Mouse (Mus musculus) mouse trophoblast stem cell (cell line): ENCODE measurements around the gene Ndufaf2.

Source experiments
- in situ Hi-C, 2 experiments: fragments of 300-500 bp; cut with MseI, MboI; formaldehyde crosslinking; loops; 2 replicates in 1 of 2; 3 replicates in 1 of 2; pipeline ENCODE4 v1.15.1; 2025

The Ndufaf2 gene

DNA sequence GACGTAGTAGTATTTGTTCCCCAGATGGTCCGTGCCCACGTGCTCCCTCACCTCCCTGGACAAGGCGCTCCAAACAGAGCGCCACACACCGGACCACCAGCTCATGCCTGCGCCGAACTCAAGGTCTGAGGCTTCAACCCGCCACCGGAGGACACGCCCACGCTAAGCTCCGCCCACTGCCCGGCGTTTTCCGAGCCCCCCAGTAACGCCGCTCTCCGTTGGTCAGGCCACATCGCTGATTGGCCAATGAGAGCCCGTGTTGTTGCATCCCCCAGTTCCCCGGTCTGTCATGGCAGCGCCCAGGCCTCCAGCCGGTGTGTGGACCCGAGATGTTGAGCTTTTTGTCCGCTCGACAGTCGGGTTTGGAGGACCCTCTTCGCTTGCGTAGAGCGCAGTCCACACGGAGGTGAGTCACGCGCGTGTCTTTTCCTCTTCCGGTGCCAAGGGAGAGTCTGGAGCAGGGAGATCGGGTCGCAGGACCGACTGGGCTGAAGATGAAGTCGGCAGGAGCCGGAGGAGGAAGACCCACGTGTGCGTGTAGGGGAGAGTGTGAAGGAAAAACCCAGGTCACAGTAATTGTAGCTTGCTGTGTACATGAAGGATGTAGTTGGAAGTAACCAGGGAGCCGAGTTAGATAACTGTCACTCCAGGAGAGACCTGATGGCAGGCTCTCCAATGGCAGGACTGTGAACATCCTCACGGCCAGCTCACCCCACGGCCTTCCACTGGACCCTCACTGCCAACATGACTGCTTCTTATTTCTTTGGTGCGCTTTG is at the start of gene Ndufaf2, which contains the start of gene Ercc8:
Ndufaf2 (minus strand) TSS at position 159 of the 776 bp plus-strand sequence.
Ercc8 (plus strand) TSS at position 267 of the 776 bp plus-strand sequence.
- in situ Hi-C loops, result no loop called here

GRCm38 (mm10) chr13:108208090-108208489 is 49.7 kb upstream of the Ndufaf2 start:
- in situ Hi-C loops, result no loop called here

DNA sequence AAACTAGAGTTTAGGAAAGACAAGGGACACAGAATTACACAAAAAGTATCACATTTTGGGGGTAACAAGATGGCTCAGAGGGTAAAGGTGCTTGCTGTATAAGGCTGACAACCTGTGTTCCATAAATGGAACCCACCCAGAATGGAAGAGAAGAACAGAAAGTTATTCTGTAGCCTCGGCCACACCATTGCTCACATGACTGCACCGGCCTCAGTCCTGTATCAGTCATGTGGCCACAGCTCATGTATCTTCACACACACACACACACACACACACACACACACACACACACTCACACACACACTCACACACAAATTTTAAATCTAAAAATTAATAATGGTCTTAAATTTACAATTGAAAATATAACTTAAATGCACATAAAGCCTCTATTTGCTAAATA is 49.0 kb upstream of the Ndufaf2 start:
- in situ Hi-C loops, result no loop called here

DNA sequence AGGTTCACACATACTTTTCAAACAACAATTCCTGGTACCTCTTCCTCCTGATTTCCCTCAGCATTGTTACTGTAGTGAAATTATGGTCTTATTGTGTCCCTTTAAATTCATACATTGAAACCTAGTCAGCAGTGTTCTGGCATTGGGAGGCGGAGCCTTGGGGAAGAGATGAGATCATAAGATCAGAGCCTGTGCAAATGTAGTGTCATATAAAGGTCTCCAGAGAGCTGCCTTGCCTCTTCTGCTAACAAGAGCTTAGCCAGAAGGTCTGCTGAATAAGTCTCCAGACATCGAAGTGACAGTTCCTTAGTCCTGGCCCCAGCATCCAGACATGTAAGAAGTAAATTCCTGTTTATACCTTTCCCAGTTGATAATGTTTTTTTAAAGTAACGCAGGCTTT is 46.4 kb upstream of the Ndufaf2 start:
- in situ Hi-C loops, result no loop called here

DNA sequence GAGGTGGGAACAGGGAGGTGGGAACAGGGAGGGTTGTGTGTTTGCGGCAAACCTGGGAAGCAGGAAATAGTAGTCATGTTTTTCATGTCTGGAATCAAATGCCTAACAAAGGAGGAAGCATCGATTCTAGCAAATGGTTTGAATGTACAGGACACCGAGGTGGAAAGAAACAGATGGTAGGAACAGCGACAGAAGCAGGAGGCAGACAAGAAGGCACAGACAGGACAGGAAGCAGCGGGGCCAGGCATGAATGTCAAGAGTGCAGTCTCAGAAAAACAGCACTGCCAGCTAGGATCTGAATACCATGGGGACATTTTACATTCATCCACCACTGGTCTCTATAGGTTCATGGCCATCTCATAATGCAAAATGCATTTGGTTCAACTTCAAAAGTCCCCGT is 37.1 kb upstream of the Ndufaf2 start:
- in situ Hi-C loops, result loop anchor here (5.0 to 25.0 kb wide), 2 partner anchors 132 to 1017 kb away; no protein-coding TSS in a partner anchor

DNA sequence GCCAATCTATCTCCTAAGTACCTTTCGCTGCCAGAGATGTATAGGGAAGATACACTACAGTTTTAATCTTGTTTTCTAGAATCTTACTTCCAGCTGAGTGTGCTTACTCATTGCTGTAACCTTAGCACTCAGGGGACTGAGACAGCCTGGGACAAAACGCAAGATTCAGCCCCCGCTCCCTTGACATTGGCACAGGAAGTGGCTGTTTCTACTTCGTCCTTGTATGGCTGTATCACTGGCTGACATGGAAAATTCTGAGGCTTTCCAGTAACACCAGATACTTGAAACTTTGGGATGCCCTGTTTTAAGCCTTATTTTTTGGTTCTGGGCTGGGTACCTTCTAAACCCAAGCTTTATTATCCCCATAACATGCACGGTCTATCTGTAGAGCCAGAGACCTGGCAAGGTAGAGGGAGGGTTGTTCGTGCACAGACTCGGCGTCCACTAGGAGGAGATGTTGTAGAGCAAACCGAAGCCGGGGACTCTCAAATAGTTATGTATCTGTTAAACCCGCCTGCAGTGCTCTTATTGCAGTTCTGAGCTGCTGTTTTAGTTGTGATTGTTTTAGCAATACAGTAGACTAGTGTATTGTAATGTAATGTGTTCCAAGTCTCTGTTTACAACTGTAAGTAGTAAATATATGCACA is 32.8 kb upstream of the Ndufaf2 start:
- in situ Hi-C loops, result loop anchor here (5.0 to 25.0 kb wide), 2 partner anchors 136 to 1021 kb away; no protein-coding TSS in a partner anchor

GRCm38 (mm10) chr13:108187994-108188393 is 29.6 kb upstream of the Ndufaf2 start:
- in situ Hi-C loops, result loop anchor here (25.0 kb wide), 1 partner anchor 1024 kb away; no protein-coding TSS in a partner anchor

DNA sequence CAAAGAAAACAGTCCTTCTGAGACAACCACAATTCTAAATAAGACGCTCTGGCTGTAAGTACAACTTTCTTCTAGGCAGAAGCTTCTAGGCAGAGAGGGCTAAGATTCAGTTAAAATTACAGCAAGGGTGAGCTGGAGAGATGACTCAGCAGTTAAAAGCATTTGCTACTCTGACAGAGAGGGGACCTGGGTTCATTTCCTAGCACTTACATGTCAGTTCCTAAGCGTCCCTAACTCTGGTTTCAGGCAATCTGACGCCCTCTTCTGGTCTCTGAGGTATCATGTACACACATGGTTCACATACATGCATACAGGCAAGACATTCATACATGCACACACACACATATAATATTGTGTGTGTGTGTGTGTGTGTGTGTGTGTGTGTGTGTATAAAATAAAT is 27.1 kb upstream of the Ndufaf2 start:
- in situ Hi-C loops, result loop anchor here (25.0 kb wide), 1 partner anchor 1027 kb away; no protein-coding TSS in a partner anchor

DNA sequence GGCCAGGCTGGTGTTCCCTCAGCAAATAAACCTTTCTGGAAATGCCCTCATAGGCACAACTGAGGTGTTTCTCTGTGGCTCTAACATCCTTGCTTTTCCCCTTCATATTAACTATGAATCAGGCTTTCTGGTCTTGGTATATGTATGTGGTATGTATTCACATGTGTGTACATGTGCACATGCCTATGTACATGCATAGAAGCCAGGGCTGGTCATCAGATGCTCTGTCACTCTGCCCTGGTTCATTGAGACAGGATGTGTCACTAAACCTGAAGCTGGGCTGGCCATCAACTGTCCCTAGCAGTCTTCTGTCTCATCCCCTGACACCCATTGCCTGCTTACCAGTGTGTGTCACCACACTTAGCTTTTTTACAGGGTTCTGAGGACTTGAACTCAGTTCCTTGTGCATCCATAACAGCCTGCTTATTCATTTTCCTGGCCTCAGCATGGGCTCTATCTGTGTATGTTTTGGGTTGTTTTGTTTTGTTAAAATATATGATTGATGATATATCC is 26.4 kb upstream of the Ndufaf2 start:
- in situ Hi-C loops, result loop anchor here (25.0 kb wide), 1 partner anchor 1028 kb away; no protein-coding TSS in a partner anchor

- in situ Hi-C loops, result loop anchor here (25.0 kb wide), 1 partner anchor 1031 kb away; no protein-coding TSS in a partner anchor
Observed at GRCm38 (mm10) chr13:108180821-108181220, 22.4 kb upstream of the Ndufaf2 start.

GRCm38 (mm10) chr13:108179618-108180017 is 21.2 kb upstream of the Ndufaf2 start:
- in situ Hi-C loops, result loop anchor here (25.0 kb wide), 1 partner anchor 1033 kb away; no protein-coding TSS in a partner anchor

GRCm38 (mm10) chr13:108170511-108170910 is 12.1 kb upstream of the Ndufaf2 start:
- in situ Hi-C loops, result no loop called here

- in situ Hi-C loops, result no loop called here
Observed at GRCm38 (mm10) chr13:108170002-108170401, 11.6 kb upstream of the Ndufaf2 start.

GRCm38 (mm10) chr13:108164621-108165020 is 6.2 kb upstream of the Ndufaf2 start:
- in situ Hi-C loops, result no loop called here

GRCm38 (mm10) chr13:108163912-108164311 is 5.5 kb upstream of the Ndufaf2 start:
- in situ Hi-C loops, result no loop called here

GRCm38 (mm10) chr13:108159963-108160362 is 1.5 kb upstream of the Ndufaf2 start:
- in situ Hi-C loops, result no loop called here

DNA sequence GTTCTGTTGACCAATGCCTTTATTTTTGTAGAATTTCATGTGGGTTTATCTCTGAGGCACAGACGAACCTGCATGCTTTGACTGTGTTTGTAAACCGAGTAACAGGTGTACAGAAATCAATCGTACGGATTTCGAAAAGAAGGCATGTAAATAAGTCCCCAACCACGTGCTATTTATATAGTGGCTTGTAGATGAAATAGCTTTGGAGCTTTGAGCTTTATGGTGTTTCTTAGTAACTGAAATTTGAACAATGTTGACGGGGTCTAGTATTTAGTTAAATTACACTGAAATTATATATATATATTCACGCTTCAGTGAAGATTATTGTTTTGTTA is 785 bp upstream of the Ndufaf2 start:
- in situ Hi-C loops, result no loop called here

GRCm38 (mm10) chr13:108157732-108158464 is 525 bp downstream of the Ndufaf2 start:
- in situ Hi-C loops, result no loop called here

- in situ Hi-C loops, result no loop called here
Observed at GRCm38 (mm10) chr13:108157156-108157555, 1.3 kb downstream of the Ndufaf2 start.

- in situ Hi-C loops, result no loop called here
Observed at GRCm38 (mm10) chr13:108152650-108153372, 5.6 kb downstream of the Ndufaf2 start.

- in situ Hi-C loops, result no loop called here
Observed at GRCm38 (mm10) chr13:108151782-108152181, 6.6 kb downstream of the Ndufaf2 start.
